Mouse (Mus musculus): ENCODE results near the gene Tmem132d. TPM values are rescaled to one million over a fixed set of nuclear protein-coding genes. Genes with fewer than 3 reads are reported as not detected.
A peak's percentile ranks its signal among the peaks of the same experiment; 100 is the strongest.

The Tmem132d gene
- polyA plus RNA-seq, 1 experiment, result 5.8 TPM

DNA sequence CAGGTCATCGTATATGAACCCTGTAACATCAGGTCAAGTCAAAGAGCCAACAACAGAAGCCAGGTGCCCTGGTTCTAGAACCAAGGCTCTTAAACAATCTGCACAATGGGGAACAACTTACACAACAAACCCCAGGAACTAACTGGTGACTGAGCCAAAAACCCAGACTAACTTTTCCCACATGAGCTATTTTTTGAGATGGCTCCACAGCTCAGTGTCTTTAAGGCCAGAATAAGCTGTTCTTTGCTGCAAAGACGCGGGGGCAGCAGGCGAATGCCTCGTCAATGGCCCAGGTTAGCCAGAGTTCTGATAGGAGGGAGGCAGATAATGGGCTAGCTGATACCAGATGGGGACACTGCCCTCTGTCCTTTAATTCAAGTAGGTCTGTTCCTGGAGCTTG is 221.8 kb downstream of the Tmem132d start:
- DNase-seq (ENCODE audit: low read depth), result no peak
- no peak for TF ChIP-seq POLR2A (IDR thresholded peaks at IDR 0.05; ENCODE audit: borderline replicate concordance, extremely low read depth, insufficient read depth, insufficient read length, poor library complexity, severe bottlenecking)
- TF ChIP-seq CTCF (IDR thresholded peaks at IDR 0.05; ENCODE audit: borderline replicate concordance, extremely low read depth, insufficient read depth, insufficient read length), result no peak

DNA sequence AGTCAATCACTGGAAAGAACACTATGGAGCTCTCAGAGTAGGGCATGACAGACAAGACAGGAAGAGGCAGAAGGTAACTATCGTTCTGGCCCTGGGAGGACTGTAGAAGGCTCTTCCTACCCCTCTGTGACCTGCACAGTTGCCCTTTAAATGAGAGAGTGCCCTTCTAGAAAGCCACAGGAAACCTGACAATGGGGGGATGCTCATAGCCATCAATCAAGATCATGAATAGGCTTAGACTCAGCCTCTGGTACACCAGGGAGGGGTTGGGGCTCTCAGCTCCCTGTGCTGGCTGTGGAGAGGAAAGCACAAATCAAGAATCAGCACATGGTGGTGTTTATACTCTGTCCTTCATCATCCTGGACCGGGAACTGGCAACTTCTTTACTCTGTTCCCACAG is 227.2 kb downstream of the Tmem132d start:
- DNase-seq (ENCODE audit: low read depth), result no peak
- no peak for TF ChIP-seq CTCF (IDR thresholded peaks at IDR 0.05; ENCODE audit: borderline replicate concordance, extremely low read depth, insufficient read depth, insufficient read length)
- TF ChIP-seq POLR2A (IDR thresholded peaks at IDR 0.05; ENCODE audit: borderline replicate concordance, extremely low read depth, insufficient read depth, insufficient read length, poor library complexity, severe bottlenecking), result no peak

DNA sequence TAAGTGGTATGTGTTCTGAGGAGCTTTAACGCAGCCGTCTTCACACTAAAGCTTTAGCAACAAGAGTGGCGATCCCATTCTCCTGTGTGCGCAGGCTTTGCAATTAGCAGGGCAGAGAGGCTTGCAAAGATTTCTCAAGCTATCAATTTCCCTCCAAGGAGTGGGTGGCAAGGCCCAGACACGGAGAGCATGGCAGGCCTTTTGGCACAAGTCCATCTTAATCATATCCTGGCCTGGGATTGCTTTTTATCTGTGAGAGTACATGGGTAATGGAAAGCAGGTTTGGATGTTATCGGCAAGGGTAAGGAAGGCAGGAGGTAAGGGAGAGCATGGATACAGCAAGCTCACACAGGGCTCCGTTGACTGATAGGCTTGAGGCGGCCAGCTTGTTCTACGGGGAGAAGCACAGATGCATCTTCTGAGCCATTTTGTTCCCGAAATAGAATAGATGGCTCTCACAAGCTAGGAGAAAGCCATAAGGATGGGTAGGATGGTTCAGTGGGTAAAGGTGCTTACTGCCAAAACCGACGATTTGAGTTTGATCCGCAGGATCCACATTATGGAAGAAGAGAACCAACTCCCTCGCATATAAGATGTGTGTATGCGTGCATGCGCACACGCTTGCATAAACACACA is 228.1 kb downstream of the Tmem132d start:
- no peak for TF ChIP-seq CTCF (IDR thresholded peaks at IDR 0.05; ENCODE audit: borderline replicate concordance, extremely low read depth, insufficient read depth, insufficient read length)
- no peak for TF ChIP-seq POLR2A (IDR thresholded peaks at IDR 0.05; ENCODE audit: borderline replicate concordance, extremely low read depth, insufficient read depth, insufficient read length, poor library complexity, severe bottlenecking)
- DNase-seq (ENCODE audit: low read depth), result peak; percentile 62

DNA sequence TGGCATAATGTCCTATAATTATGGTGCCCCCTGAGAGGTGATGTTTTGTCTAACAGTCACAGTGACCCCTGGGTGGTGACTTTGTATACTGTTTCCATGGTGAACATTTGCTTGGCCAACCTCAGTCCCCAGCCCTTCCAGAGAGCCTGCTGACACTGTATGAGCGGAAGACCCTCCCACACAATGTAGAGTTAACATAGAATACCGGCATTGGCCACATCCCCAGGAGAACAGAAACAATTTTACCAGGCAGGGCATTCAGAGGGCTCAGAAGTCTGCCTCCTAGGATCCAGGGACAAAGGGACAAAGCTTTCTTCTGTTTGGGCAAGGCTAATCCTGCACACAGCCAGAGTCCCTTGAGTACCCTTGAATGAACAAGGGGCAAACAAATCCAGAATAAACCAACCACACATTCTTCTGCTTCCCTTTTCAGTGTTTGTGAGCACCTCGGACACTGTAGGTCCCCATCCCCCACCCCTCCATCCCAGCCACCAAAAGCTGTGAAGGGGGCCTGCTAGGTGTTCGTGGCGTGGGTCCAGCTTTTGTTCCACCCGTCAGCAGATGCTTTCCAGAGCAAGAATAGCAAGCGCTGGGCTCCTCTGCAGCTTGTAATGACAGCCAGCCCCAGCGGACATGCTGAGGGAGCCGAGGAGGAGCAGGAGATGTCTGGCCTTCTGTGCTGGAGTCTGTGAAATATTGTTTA is 228.8 kb downstream of the Tmem132d start:
- no peak for TF ChIP-seq CTCF (IDR thresholded peaks at IDR 0.05; ENCODE audit: borderline replicate concordance, extremely low read depth, insufficient read depth, insufficient read length)
- TF ChIP-seq POLR2A (IDR thresholded peaks at IDR 0.05; ENCODE audit: borderline replicate concordance, extremely low read depth, insufficient read depth, insufficient read length, poor library complexity, severe bottlenecking), result no peak
- peak; percentile 74 for DNase-seq (ENCODE audit: low read depth)

DNA sequence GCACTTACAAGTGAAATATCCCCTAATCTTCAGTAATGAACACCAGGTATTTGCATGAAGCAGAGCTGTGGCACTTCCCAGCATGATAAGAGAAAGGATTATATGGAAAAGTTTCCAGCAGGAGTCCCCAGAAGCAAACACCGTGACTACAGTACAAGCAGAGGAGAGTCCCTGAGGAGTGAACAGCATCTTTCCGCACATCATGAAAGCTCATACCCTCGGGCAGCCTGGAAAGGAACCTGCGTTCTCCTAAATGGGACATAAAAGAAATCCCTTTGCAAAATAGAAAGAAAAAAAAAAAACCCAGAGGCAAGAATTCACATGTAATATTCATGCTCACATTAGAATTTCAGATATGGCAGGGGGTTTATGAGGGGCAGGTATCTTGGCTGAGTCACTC is 238.8 kb downstream of the Tmem132d start:
- DNase-seq (ENCODE audit: low read depth), result peak; percentile 57
- TF ChIP-seq POLR2A (IDR thresholded peaks at IDR 0.05; ENCODE audit: borderline replicate concordance, extremely low read depth, insufficient read depth, insufficient read length, poor library complexity, severe bottlenecking) (no peak), CTCF (IDR thresholded peaks at IDR 0.05; ENCODE audit: borderline replicate concordance, extremely low read depth, insufficient read depth, insufficient read length) (no peak)

DNA sequence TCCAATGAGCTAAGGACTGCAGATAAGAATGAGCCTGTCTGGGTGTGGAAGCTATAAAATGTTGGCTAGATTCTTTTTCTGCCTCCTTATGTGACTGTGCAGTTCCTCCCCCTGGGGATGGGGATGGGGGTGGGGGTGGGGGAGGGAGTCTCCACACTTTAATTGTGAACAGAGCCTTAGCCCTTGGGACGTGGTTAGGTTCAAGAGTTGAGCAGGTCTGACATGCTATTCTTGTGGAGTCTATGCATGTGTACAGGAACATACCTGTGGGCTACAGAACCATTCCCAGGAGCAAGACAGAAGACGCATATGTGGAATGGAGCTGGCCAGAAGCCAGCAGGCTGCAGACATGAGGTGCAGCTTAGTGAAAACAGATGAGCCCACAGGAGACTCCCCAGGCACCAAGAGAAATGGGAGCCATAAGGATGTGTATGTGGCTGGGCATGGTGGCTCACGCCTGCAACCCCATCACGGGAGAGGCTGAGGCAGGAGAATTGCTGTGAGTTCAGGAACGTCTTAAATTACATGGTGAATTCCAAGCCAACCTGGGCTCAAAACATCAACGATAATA is 240.3 kb downstream of the Tmem132d start:
- DNase-seq (ENCODE audit: low read depth), result peak; percentile 19
- TF ChIP-seq POLR2A (IDR thresholded peaks at IDR 0.05; ENCODE audit: borderline replicate concordance, extremely low read depth, insufficient read depth, insufficient read length, poor library complexity, severe bottlenecking) (no peak), CTCF (IDR thresholded peaks at IDR 0.05; ENCODE audit: borderline replicate concordance, extremely low read depth, insufficient read depth, insufficient read length) (no peak)

DNA sequence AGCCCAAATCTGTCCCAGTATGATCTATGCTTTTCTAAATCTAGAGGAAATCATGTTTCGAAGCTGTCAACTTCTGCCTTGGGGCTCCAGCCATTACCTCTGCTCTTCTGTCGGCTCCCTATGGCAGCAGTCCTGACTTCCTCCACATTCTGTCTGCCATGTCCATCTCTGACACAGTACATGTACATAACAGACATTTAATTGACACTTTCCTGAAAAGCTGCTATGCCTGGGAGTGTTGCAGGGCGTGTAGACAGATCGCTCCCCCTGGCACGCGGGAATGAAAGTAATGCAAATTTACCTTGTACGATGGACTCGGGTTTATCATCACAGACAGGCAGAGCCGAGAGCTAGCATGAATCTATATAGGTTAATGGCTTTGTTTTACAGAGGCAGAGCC is 241.2 kb downstream of the Tmem132d start:
- TF ChIP-seq CTCF (IDR thresholded peaks at IDR 0.05; ENCODE audit: borderline replicate concordance, extremely low read depth, insufficient read depth, insufficient read length) (no peak), POLR2A (IDR thresholded peaks at IDR 0.05; ENCODE audit: borderline replicate concordance, extremely low read depth, insufficient read depth, insufficient read length, poor library complexity, severe bottlenecking) (no peak)
- DNase-seq (ENCODE audit: low read depth), result peak; percentile 63

DNA sequence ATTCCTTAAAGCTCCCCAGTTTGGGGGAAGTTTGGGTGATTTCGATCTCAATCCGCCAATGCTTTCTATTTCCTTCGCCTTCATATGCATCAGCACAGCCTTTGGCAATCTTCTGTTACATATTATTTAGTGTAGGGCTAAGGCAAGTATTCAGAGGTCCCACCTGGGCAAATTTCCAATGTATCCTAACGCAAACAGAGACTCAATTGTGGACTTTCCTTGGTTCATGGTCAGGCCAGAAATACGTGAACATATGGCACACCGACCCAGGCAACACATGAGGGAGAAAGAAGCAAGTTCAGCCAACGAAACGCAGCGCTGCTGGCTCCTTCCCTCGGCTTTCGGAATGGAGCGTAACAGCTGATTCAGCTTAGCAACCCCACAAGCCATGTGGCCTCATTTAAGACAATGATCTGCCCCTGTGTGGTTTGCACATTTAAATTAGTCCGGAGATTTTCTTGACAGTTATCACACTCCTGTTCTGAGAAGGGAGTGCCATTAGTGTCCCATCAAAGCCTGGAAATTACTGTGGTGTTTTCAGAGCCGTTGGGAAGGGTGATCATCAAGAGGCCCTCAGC is 242.5 kb downstream of the Tmem132d start:
- no peak for TF ChIP-seq CTCF (IDR thresholded peaks at IDR 0.05; ENCODE audit: borderline replicate concordance, extremely low read depth, insufficient read depth, insufficient read length)
- no peak for TF ChIP-seq POLR2A (IDR thresholded peaks at IDR 0.05; ENCODE audit: borderline replicate concordance, extremely low read depth, insufficient read depth, insufficient read length, poor library complexity, severe bottlenecking)
- DNase-seq (ENCODE audit: low read depth), result peak; percentile 85

DNA sequence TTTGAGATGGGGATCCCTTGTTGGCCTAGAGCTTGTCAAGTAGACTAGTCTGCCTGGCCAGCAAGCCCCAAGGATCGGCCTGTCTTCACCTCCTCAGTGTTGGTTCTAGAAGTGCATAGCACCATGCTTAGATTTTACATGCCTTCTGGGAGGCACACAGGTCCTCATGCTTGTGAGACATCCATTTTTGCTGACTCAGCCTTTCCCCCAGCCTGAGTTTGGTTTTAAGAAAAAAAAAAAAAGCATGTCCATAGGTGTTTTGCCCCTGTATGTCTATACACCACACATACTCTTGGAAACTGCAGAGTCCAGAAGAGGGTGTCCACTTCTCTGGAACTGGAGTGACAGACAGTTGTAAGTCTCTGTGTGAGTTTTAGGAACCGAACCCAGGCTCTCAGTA is 256.6 kb downstream of the Tmem132d start:
- TF ChIP-seq CTCF (IDR thresholded peaks at IDR 0.05; ENCODE audit: borderline replicate concordance, extremely low read depth, insufficient read depth, insufficient read length), result no peak
- TF ChIP-seq POLR2A (IDR thresholded peaks at IDR 0.05; ENCODE audit: borderline replicate concordance, extremely low read depth, insufficient read depth, insufficient read length, poor library complexity, severe bottlenecking), result no peak
- DNase-seq (ENCODE audit: low read depth), result no peak

DNA sequence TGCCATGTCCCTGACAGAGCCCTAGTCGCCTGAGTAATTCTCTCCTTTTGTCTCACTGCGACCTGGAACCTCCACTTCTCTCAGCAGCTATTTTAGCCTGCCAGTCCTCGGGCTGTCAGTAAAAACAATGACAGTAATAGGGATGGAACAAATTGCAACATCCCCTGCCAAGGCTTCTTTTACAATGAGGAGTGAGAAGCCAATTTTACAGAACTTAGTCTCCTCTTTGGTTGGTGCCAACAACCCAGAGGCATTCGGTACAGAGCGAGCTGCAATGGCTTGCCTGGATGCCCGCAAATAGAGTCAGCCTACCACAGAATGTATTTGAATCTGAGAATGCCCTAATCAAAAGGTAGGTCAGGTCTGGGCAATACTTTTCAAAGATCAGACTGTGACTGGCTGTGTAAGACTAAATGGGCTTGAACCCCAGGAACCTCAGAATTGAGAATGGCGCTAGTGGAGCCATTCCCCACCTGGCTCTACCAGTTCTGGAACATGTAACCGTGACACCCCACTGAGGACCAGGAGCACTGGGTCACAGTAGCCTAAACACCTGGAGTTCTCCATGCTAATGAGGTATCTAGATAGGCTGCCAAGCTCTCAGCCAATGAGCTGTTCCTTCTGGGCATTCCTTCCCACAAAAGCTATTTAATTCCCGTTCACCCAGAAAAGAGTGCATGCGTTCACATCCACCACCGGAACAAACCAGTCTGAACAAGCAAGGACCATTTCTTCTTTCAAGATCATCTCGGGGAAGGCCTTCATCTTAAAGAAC is 273.8 kb downstream of the Tmem132d start:
- no peak for TF ChIP-seq CTCF (IDR thresholded peaks at IDR 0.05; ENCODE audit: borderline replicate concordance, extremely low read depth, insufficient read depth, insufficient read length)
- no peak for TF ChIP-seq POLR2A (IDR thresholded peaks at IDR 0.05; ENCODE audit: borderline replicate concordance, extremely low read depth, insufficient read depth, insufficient read length, poor library complexity, severe bottlenecking)
- DNase-seq (ENCODE audit: low read depth), result peak; percentile 50

DNA sequence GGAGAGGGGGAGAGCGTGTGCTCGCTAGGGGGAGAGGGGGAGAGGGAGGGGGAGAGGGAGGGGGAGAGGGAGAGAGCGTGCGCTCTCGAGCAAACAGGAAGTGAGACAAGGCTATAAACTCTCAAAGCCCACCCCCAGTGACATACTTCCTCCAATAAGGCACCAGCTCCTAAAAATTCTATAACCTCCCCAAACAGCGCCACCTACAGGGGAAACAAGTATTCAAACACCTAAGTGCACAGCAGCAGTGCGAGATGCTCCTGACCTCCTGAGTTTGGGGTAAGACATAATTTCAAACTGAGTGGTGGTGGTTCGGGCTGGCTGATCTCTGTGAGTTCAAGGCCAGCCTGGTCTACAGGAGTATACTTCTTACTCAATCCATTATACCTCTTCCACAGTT is 281.4 kb downstream of the Tmem132d start:
- DNase-seq (ENCODE audit: low read depth), result no peak
- TF ChIP-seq CTCF (IDR thresholded peaks at IDR 0.05; ENCODE audit: borderline replicate concordance, extremely low read depth, insufficient read depth, insufficient read length), result no peak
- no peak for TF ChIP-seq POLR2A (IDR thresholded peaks at IDR 0.05; ENCODE audit: borderline replicate concordance, extremely low read depth, insufficient read depth, insufficient read length, poor library complexity, severe bottlenecking)
